Mouse (Mus musculus): ENCODE measurements at regions not wholly inside any gene's neighbourhood (a gene's known extent, or its start where the extent isn't known, plus 50 kb on each side); places are given as distances from the start of the nearest gene placed in this dataset.

DNA sequence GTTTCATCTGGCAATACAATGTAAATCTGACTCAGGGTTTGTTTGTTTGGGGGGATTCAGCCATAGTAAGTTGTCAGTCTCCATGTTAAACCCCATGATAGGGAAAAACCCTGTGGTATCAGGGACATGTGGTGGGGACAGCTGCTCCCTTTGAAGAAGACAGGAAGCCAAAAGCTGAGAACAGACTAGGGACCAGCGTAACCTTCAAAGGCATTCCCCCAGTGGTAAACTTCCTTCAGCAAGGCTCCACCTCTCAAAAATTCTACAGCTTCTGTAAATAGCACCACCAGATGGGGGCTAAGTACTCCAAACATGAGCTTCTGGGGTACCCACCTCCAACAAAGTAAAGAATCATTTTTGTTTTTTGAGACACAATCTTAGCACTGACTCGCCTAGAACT lies 476.0 kb upstream of the Fam160b2 start:
- TF ChIP-seq EP300 (IDR thresholded peaks at IDR 0.05; ENCODE audit: low read depth): no peak
- TF ChIP-seq CTCF (IDR thresholded peaks at IDR 0.05; ENCODE audit: low read depth): no peak
